Mouse (Mus musculus): ENCODE results near the gene Gfral. TPM values are rescaled to one million over a fixed set of nuclear protein-coding genes. Genes with fewer than 3 reads are reported as not detected.

Gene Gfral
- total RNA-seq, 1 experiment, result not detected

DNA sequence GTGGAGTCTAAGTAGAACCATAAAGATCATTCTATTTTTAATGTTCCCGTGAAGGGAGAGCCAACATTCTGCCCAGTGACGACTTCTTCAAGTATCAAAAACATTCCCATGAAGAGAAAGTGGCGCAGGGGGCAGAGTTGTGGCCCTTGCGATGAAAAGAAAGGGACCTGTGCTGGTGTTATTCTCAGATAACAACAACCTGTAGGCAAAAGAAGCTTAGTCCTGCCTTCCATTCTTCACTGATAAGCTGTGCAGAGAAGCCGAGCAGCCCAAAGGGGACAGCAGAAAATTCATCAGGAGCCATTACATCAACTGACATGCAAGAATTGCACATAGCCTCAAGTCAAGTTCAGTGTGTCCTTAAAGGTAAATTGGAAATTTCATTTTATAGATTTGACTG, 24.5 kb upstream of the Gfral start:
- Histone ChIP-seq H3K36me3 (ENCODE audit: control insufficient read depth, insufficient read depth, low read length, poor library complexity, severe bottlenecking) (no peaks in the 10 kb centered on the region), H3K9ac (ENCODE audit: insufficient read depth, low read depth, low read length, poor library complexity, severe bottlenecking) (no peak overlapping the region), H3K4me1 (ENCODE audit: control insufficient read depth in 2 of 2, insufficient read depth in 2 of 2, low read length in 2 of 2, poor library complexity in 1 of 2) (peaks cover 2% of the 10 kb centered on the region in 2 experiments; a peak in 1 of 4 replicates), H3K27ac (ENCODE audit: insufficient read depth, low read depth, low read length, poor library complexity, severe bottlenecking) (no peak overlapping the region), H3K9me3 (ENCODE audit: control insufficient read depth, insufficient read depth, low read depth, low read length) (no peaks in the 10 kb centered on the region), H3K4me3 (ENCODE audit: insufficient read depth in 1 of 2, low read depth in 1 of 2, low read length in 2 of 2, poor library complexity in 1 of 2, severe bottlenecking in 1 of 2) (no peak overlapping the region)
- no peak for DNase-seq (ENCODE audit: low read depth, low spot score)
- TF ChIP-seq HCFC1 (IDR thresholded peaks at IDR 0.05; ENCODE audit: borderline replicate concordance, insufficient read depth, low read length) (no peak), CHD2 (IDR thresholded peaks at IDR 0.05; ENCODE audit: low read depth, low read length) (no peak), ZNF384 (IDR thresholded peaks at IDR 0.05; ENCODE audit: low read depth, low read length) (no peak), ZC3H11A (IDR thresholded peaks at IDR 0.05; ENCODE audit: borderline replicate concordance, low read depth, low read length) (no peak), MAFK (IDR thresholded peaks at IDR 0.05; ENCODE audit: insufficient read depth, low read depth, low read length) (no peak)
- in situ Hi-C loops (cut with MboI; ENCODE audit: low sequenced_read_pairs in 2 of 2, unreplicated experiment in 2 of 2), result no loop called here

- peaks cover 2% of the 10 kb centered on the region in 2 experiments; a peak in 1 of 4 replicates for H3K4me1 ChIP-seq (ENCODE audit: control insufficient read depth in 2 of 2, insufficient read depth in 2 of 2, low read length in 2 of 2, poor library complexity in 1 of 2)
- DNase-seq (ENCODE audit: low read depth, low spot score), result no peak
- no peak overlapping the region for H3K9ac ChIP-seq (ENCODE audit: insufficient read depth, low read depth, low read length, poor library complexity, severe bottlenecking)
- in situ Hi-C loops (cut with MboI; ENCODE audit: low sequenced_read_pairs in 2 of 2, unreplicated experiment in 2 of 2), result no loop called here
- TF ChIP-seq CHD2 (IDR thresholded peaks at IDR 0.05; ENCODE audit: low read depth, low read length) (no peak), HCFC1 (IDR thresholded peaks at IDR 0.05; ENCODE audit: borderline replicate concordance, insufficient read depth, low read length) (no peak), ZC3H11A (IDR thresholded peaks at IDR 0.05; ENCODE audit: borderline replicate concordance, low read depth, low read length) (no peak), ZNF384 (IDR thresholded peaks at IDR 0.05; ENCODE audit: low read depth, low read length) (no peak), MAFK (IDR thresholded peaks at IDR 0.05; ENCODE audit: insufficient read depth, low read depth, low read length) (no peak)
- H3K9me3 ChIP-seq (ENCODE audit: control insufficient read depth, insufficient read depth, low read depth, low read length), result no peaks in the 10 kb centered on the region
- H3K27ac ChIP-seq (ENCODE audit: insufficient read depth, low read depth, low read length, poor library complexity, severe bottlenecking), result no peak overlapping the region
- H3K4me3 ChIP-seq (ENCODE audit: insufficient read depth in 1 of 2, low read depth in 1 of 2, low read length in 2 of 2, poor library complexity in 1 of 2, severe bottlenecking in 1 of 2), result no peak overlapping the region
- no peaks in the 10 kb centered on the region for H3K36me3 ChIP-seq (ENCODE audit: control insufficient read depth, insufficient read depth, low read length, poor library complexity, severe bottlenecking)
Observed at GRCm38 (mm10) chr9:76237243-76237642, 23.8 kb upstream of the Gfral start.

GRCm38 (mm10) chr9:76236626-76237025, 23.2 kb upstream of the Gfral start:
- TF ChIP-seq CHD2 (IDR thresholded peaks at IDR 0.05; ENCODE audit: low read depth, low read length), result no peak
- TF ChIP-seq HCFC1 (IDR thresholded peaks at IDR 0.05; ENCODE audit: borderline replicate concordance, insufficient read depth, low read length), result no peak
- peak; percentile 58; the same call in 1 of the 2 replicates for TF ChIP-seq ZC3H11A (IDR thresholded peaks at IDR 0.05; ENCODE audit: borderline replicate concordance, low read depth, low read length)
- no peak for TF ChIP-seq ZNF384 (IDR thresholded peaks at IDR 0.05; ENCODE audit: low read depth, low read length)
- TF ChIP-seq MAFK (IDR thresholded peaks at IDR 0.05; ENCODE audit: insufficient read depth, low read depth, low read length), result no peak
- Histone ChIP-seq H3K9me3 (ENCODE audit: control insufficient read depth, insufficient read depth, low read depth, low read length) (no peaks in the 10 kb centered on the region), H3K4me1 (ENCODE audit: control insufficient read depth in 2 of 2, insufficient read depth in 2 of 2, low read length in 2 of 2, poor library complexity in 1 of 2) (peaks cover 2% of the 10 kb centered on the region in 2 experiments; a peak in 1 of 4 replicates), H3K4me3 (ENCODE audit: insufficient read depth in 1 of 2, low read depth in 1 of 2, low read length in 2 of 2, poor library complexity in 1 of 2, severe bottlenecking in 1 of 2) (no peak overlapping the region), H3K27ac (ENCODE audit: insufficient read depth, low read depth, low read length, poor library complexity, severe bottlenecking) (no peak overlapping the region), H3K36me3 (ENCODE audit: control insufficient read depth, insufficient read depth, low read length, poor library complexity, severe bottlenecking) (no peaks in the 10 kb centered on the region), H3K9ac (ENCODE audit: insufficient read depth, low read depth, low read length, poor library complexity, severe bottlenecking) (no peak overlapping the region)
- in situ Hi-C loops (cut with MboI; ENCODE audit: low sequenced_read_pairs in 2 of 2, unreplicated experiment in 2 of 2), result no loop called here
- peak; percentile 43 for DNase-seq (ENCODE audit: low read depth, low spot score)

- Histone ChIP-seq H3K9me3 (ENCODE audit: control insufficient read depth, insufficient read depth, low read depth, low read length) (no peaks in the 10 kb centered on the region), H3K4me3 (ENCODE audit: insufficient read depth in 1 of 2, low read depth in 1 of 2, low read length in 2 of 2, poor library complexity in 1 of 2, severe bottlenecking in 1 of 2) (no peak overlapping the region), H3K36me3 (ENCODE audit: control insufficient read depth, insufficient read depth, low read length, poor library complexity, severe bottlenecking) (no peaks in the 10 kb centered on the region), H3K9ac (ENCODE audit: insufficient read depth, low read depth, low read length, poor library complexity, severe bottlenecking) (no peak overlapping the region), H3K4me1 (ENCODE audit: control insufficient read depth in 2 of 2, insufficient read depth in 2 of 2, low read length in 2 of 2, poor library complexity in 1 of 2) (peaks cover 2% of the 10 kb centered on the region in 2 experiments; a peak in 1 of 4 replicates), H3K27ac (ENCODE audit: insufficient read depth, low read depth, low read length, poor library complexity, severe bottlenecking) (no peak overlapping the region)
- no peak for DNase-seq (ENCODE audit: low read depth, low spot score)
- in situ Hi-C loops (cut with MboI; ENCODE audit: low sequenced_read_pairs in 2 of 2, unreplicated experiment in 2 of 2), result no loop called here
- TF ChIP-seq ZNF384 (IDR thresholded peaks at IDR 0.05; ENCODE audit: low read depth, low read length), result no peak
- TF ChIP-seq ZC3H11A (IDR thresholded peaks at IDR 0.05; ENCODE audit: borderline replicate concordance, low read depth, low read length), result no peak
- TF ChIP-seq CHD2 (IDR thresholded peaks at IDR 0.05; ENCODE audit: low read depth, low read length), result no peak
- TF ChIP-seq MAFK (IDR thresholded peaks at IDR 0.05; ENCODE audit: insufficient read depth, low read depth, low read length), result no peak
- no peak for TF ChIP-seq HCFC1 (IDR thresholded peaks at IDR 0.05; ENCODE audit: borderline replicate concordance, insufficient read depth, low read length)
Observed at GRCm38 (mm10) chr9:76235945-76236503, 22.6 kb upstream of the Gfral start.

Measured in ES-E14 (cell line).